Mouse (Mus musculus) hindbrain, embryonic 16.5 days (tissue): ENCODE measurements at regions not wholly inside any gene's neighbourhood (a gene's known extent, or its start where the extent isn't known, plus 50 kb on each side); places are given as distances from the start of the nearest gene placed in this dataset.
A peak's percentile ranks its signal among the peaks of the same experiment; 100 is the strongest.

Experiments
- ATAC-seq: fragments of 200-750 bp; cut with Nextera tagmentation; 2 replicates; pipeline ENCODE4 v1.8.0; 2017; ENCODE audit warnings: moderate TSS enrichment, moderate library complexity
- H3K27ac ChIP-seq: fragments of 300-500 bp; sonication (generic); 2 replicates; pipeline ENCODE4 v1.5.1; 2014; ENCODE audit warnings: low read depth, mild to moderate bottlenecking, control low read depth, low read length, moderate library complexity
- H3K27me3 ChIP-seq: fragments of 300-500 bp; sonication (generic); replicated peaks from 2 replicates; pipeline ENCODE4 v1.6.1; 2014; ENCODE audit warnings: low read length; ENCODE audit not compliant: control insufficient read depth, insufficient read depth
- H3K36me3 ChIP-seq: fragments of 300-500 bp; sonication (generic); 2 replicates; pipeline ENCODE4 v1.6.1; 2014; ENCODE audit warnings: mild to moderate bottlenecking, low read length, moderate library complexity, mixed read lengths; ENCODE audit not compliant: control insufficient read depth, insufficient read depth
- H3K4me1 ChIP-seq: fragments of 300-500 bp; sonication (generic); 2 replicates; pipeline ENCODE4 v1.6.1; 2014; ENCODE audit warnings: low read depth, low read length; ENCODE audit not compliant: control insufficient read depth, insufficient read depth
- H3K4me2 ChIP-seq: fragments of 300-500 bp; sonication (generic); 2 replicates; pipeline ENCODE4 v1.6.1; 2014; ENCODE audit warnings: mild to moderate bottlenecking, low read length, control low read depth, moderate library complexity
- H3K4me3 ChIP-seq: fragments of 300-500 bp; sonication (generic); 2 replicates; pipeline ENCODE4 v1.5.1; 2014; ENCODE audit warnings: mild to moderate bottlenecking, low read length, control low read depth, moderate library complexity
- H3K9ac ChIP-seq: fragments of 300-500 bp; sonication (generic); 2 replicates; pipeline ENCODE4 v1.6.1; 2014; ENCODE audit warnings: low read depth, mild to moderate bottlenecking, control low read depth, low read length, moderate library complexity
- H3K9me3 ChIP-seq: fragments of 300-500 bp; sonication (generic); 2 replicates; pipeline ENCODE4 v1.6.1; 2014; ENCODE audit warnings: mild to moderate bottlenecking, low read length, moderate library complexity; ENCODE audit not compliant: control insufficient read depth
- WGBS: fragments of 180-500 bp; shearing (Covaris S2); extraction: QIAGEN DNeasy Blood & Tissue Kit; methylation state at CpG from one replicate; pipeline ENCODE4 v1.1.7; 2014; 5-methylcytosine and 5-hydroxymethylcytosine counted together

GRCm38 (mm10) chr8:18345322-18345721 is 632.7 kb downstream of the Defb40 start:
- Histone ChIP-seq H3K4me2 (no peak overlapping the region), H3K36me3 (no peaks in the 10 kb centered on the region), H3K27ac (no peak overlapping the region), H3K4me3 (no peak overlapping the region), H3K4me1 (no peaks in the 10 kb centered on the region), H3K9ac (no peak overlapping the region), H3K9me3 (no peaks in the 10 kb centered on the region), H3K27me3 (no peaks in the 10 kb centered on the region)
- WGBS, result 20% methylated on average over 6 of the region's 6 CpGs
- ATAC-seq, result peak; percentile 86

GRCm38 (mm10) chr8:18344838-18345237 is 633.2 kb downstream of the Defb40 start:
- no peak overlapping the region for H3K4me3 ChIP-seq
- no peaks in the 10 kb centered on the region for H3K4me1 ChIP-seq
- no peaks in the 10 kb centered on the region for H3K9me3 ChIP-seq
- H3K9ac ChIP-seq, result no peak overlapping the region
- no peak overlapping the region for H3K27ac ChIP-seq
- H3K36me3 ChIP-seq, result no peaks in the 10 kb centered on the region
- WGBS, result 87% methylated on average over 5 of the region's 5 CpGs
- no peaks in the 10 kb centered on the region for H3K27me3 ChIP-seq
- H3K4me2 ChIP-seq, result no peak overlapping the region
- no peak for ATAC-seq

- Histone ChIP-seq H3K4me1 (no peaks in the 10 kb centered on the region), H3K27ac (no peak overlapping the region), H3K9me3 (no peaks in the 10 kb centered on the region), H3K4me3 (no peak overlapping the region), H3K27me3 (no peaks in the 10 kb centered on the region), H3K36me3 (no peaks in the 10 kb centered on the region), H3K9ac (no peak overlapping the region), H3K4me2 (no peak overlapping the region)
- ATAC-seq, result no peak
- 93% methylated on average over 1 of the region's 1 CpGs for WGBS
Observed at GRCm38 (mm10) chr8:18335576-18335975, 642.5 kb downstream of the Defb40 start.

DNA sequence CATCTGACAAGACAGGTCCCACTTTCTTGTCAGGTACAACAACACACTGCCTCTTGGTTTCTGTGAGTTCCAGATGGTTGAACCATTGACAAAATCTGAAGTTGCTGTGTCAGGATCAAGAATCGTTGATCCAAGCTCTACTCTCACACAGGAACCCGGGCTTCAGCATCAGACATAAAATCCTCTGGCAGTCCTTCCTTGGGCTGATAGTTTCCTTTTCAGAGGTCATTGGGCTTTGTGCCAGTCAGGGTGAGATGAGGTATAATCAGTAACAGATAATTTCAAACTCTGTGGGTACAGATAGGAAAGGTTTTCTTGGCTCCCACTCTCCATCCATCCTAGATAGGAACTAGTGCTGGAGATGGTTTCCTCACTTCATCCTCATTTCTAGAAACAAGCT is 649.5 kb downstream of the Defb40 start:
- H3K27ac ChIP-seq, result no peak overlapping the region
- no peaks in the 10 kb centered on the region for H3K36me3 ChIP-seq
- H3K4me2 ChIP-seq, result no peak overlapping the region
- no peak overlapping the region for H3K4me3 ChIP-seq
- ATAC-seq, result no peak
- no peaks in the 10 kb centered on the region for H3K9me3 ChIP-seq
- no peaks in the 10 kb centered on the region for H3K4me1 ChIP-seq
- H3K9ac ChIP-seq, result no peak overlapping the region
- no peaks in the 10 kb centered on the region for H3K27me3 ChIP-seq
- WGBS, result 79% methylated on average over 2 of the region's 2 CpGs

DNA sequence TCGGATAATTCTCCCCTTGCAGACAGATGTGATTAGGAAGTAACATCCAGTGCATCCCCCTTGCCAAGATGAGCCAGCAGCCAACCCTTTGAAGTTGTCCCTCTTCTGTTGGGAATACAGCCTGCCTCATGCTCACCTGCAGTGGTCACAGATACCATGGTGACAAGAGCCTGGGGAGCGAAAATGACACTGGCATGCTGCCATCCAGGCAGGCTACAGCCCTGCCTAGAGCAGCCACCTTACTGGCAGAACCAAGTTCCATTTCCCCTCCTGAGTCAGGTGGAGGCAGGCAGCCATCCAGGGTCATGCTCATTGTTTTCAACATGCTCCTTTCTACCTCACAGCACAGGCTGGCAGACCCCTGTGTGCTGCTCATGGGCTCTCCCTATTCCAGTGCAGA is 661.6 kb downstream of the Defb40 start:
- no peaks in the 10 kb centered on the region for H3K9me3 ChIP-seq
- no peaks in the 10 kb centered on the region for H3K4me1 ChIP-seq
- H3K4me3 ChIP-seq, result no peak overlapping the region
- WGBS, result 71% methylated on average over 2 of the region's 2 CpGs
- H3K4me2 ChIP-seq, result no peak overlapping the region
- no peaks in the 10 kb centered on the region for H3K36me3 ChIP-seq
- no peak overlapping the region for H3K9ac ChIP-seq
- peak; percentile 77 for ATAC-seq
- no peak overlapping the region for H3K27ac ChIP-seq
- no peaks in the 10 kb centered on the region for H3K27me3 ChIP-seq

DNA sequence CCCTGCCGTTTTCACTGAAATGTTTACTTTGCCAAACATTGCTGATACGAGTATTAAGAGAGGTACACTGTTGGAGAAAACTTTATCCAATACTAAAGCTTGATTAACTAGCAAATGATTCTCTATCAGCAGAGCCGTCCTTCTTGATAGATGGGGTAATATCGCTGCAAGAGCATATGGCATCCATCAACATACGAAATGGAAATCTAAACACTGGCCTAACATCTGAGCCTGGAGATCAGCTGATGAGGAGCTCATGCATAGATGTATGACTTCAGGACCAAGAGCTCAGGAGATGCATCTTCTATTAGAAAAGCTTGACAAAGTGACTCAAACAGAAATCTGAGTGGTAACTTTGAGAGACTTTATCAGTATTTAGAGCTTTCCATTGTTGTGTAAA is 666.5 kb downstream of the Defb40 start:
- H3K27ac ChIP-seq, result no peak overlapping the region
- H3K9ac ChIP-seq, result no peak overlapping the region
- no peaks in the 10 kb centered on the region for H3K27me3 ChIP-seq
- no peak for ATAC-seq
- no peaks in the 10 kb centered on the region for H3K36me3 ChIP-seq
- no peaks in the 10 kb centered on the region for H3K4me1 ChIP-seq
- H3K4me3 ChIP-seq, result no peak overlapping the region
- H3K9me3 ChIP-seq, result no peaks in the 10 kb centered on the region
- H3K4me2 ChIP-seq, result no peak overlapping the region
- WGBS, result 51% methylated on average over 5 of the region's 5 CpGs

GRCm38 (mm10) chr8:18310927-18311326 is 667.1 kb downstream of the Defb40 start:
- ATAC-seq, result peak; percentile 70

DNA sequence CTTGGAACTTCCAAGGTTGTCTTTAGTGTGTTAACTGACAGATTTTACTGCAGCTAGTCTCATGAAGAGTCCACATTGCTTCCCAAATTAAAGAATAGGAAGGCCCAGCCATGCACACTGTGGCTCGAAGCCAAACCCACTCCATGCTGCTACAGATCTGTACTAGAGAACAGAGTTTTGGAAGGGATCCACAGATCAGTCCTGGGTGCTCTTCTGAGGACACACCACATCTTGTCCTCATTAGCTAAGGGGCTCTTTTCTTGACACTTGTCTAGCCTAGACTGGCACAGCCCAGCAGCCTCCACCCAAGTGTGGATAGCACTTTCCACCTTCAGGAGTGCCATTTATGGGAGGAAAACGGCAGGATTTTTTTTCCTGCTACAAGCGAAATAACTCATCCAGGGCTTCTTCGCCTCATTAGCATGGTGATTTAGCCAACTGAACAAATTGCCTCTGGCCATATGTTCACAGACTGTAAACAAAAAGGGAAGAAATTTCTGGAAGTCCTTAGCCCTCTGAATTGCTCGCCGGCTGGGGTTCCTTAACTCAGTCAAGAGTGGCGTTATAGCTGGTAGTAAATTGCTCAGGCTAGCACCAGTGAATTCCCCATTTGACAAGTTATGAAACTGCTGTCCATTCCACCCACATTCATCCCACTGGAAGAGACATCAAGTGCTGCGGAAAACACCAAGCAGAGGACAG is 690.4 kb downstream of the Defb40 start:
- no peak overlapping the region for H3K9ac ChIP-seq
- 63% methylated on average over 8 of the region's 8 CpGs for WGBS
- no peaks in the 10 kb centered on the region for H3K36me3 ChIP-seq
- H3K4me1 ChIP-seq, result no peaks in the 10 kb centered on the region
- no peaks in the 10 kb centered on the region for H3K9me3 ChIP-seq
- H3K4me3 ChIP-seq, result no peak overlapping the region
- no peaks in the 10 kb centered on the region for H3K27me3 ChIP-seq
- H3K4me2 ChIP-seq, result no peak overlapping the region
- no peak overlapping the region for H3K27ac ChIP-seq
- peak; percentile 82 for ATAC-seq

More at GRCm38 (mm10) chr8:18310927-18311326, 667.1 kb downstream of the Defb40 start:
- Histone ChIP-seq H3K27me3 (no peaks in the 10 kb centered on the region), H3K9ac (no peak overlapping the region), H3K27ac (no peak overlapping the region), H3K4me3 (no peak overlapping the region), H3K36me3 (no peaks in the 10 kb centered on the region), H3K9me3 (no peaks in the 10 kb centered on the region), H3K4me2 (no peak overlapping the region), H3K4me1 (no peaks in the 10 kb centered on the region)
- WGBS, result 29% methylated on average over 1 of the region's 1 CpGs

DNA sequence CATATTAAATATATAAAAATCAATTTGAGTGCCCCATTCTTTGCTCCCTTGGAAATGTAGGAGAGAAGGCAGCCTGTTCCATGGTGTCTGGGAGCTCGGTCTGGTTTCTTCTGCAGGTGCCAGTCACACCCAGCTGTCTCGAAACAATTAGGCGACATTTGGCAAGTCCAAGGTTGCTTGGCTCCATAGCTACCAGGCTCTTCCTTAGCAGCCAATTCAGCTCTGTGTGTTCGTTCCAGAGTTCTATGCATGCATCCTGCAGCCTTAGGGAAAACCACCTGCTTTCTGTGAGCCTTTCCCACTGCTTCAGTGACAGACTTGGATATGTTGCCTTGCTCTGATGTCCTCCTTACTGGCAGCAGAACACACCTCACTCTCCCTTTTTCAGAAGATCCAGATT is 698.1 kb downstream of the Defb40 start:
- Histone ChIP-seq H3K9me3 (no peaks in the 10 kb centered on the region), H3K4me2 (no peak overlapping the region), H3K4me3 (no peak overlapping the region), H3K36me3 (no peaks in the 10 kb centered on the region), H3K4me1 (no peaks in the 10 kb centered on the region), H3K9ac (no peak overlapping the region), H3K27ac (no peak overlapping the region), H3K27me3 (no peaks in the 10 kb centered on the region)
- 64% methylated on average over 4 of the region's 4 CpGs for WGBS
- ATAC-seq, result peak; percentile 56; the same call in 1 of the 2 replicates
